Mouse (Mus musculus): Measurements from ENCODE around the gene Spc25. TPM values are rescaled to one million over a fixed set of nuclear protein-coding genes. Genes with fewer than 3 reads are reported as not detected.
A peak's percentile ranks its signal among the peaks of the same experiment; 100 is the strongest.

Gene Spc25
- polyA plus RNA-seq, 1 experiment from 2014 or later, result 241 TPM

- no peaks in the 10 kb centered on the region for H3K4me1 ChIP-seq (ENCODE audit: control insufficient read depth, insufficient read depth, low read length)
- DNase-seq (ENCODE audit: low spot score) (no peak), ATAC-seq (replicated peaks; ENCODE audit: insufficient number of reproducible peaks, low FRiP score, low TSS enrichment, low read depth) (no peak)
- no peak overlapping the region for H3K9ac ChIP-seq (replicated peaks; ENCODE audit: low read length)
- WGBS, result 88% methylated on average over 3 of the region's 3 CpGs
- no peaks in the 10 kb centered on the region for H3K36me3 ChIP-seq (replicated peaks; ENCODE audit: control insufficient read depth, insufficient read depth, low read depth, low read length)
- no peak overlapping the region for H3K27ac ChIP-seq (replicated peaks; ENCODE audit: low read depth, low read length)
- no peak overlapping the region for H3K4me3 ChIP-seq (ENCODE audit: low read depth, low read length)
- H3K9me3 ChIP-seq (replicated peaks; ENCODE audit: control insufficient read depth, low read length), result no peaks in the 10 kb centered on the region
- H3K4me2 ChIP-seq (ENCODE audit: low read depth, low read length), result no peak overlapping the region
- H3K27me3 ChIP-seq (ENCODE audit: control insufficient read depth, insufficient read depth, low read length), result no peaks in the 10 kb centered on the region
These were observed 3.7 kb upstream of the Spc25 start for GRCm38 (mm10) chr2:69209684-69210083.

GRCm38 (mm10) chr2:69206523-69206922, 529 bp upstream of the Spc25 start:
- H3K9ac ChIP-seq (replicated peaks; ENCODE audit: low read length), result no peak overlapping the region
- peak overlapping the region; percentile 7; the same call in 1 of the 2 replicates for H3K4me2 ChIP-seq (ENCODE audit: low read depth, low read length)
- H3K36me3 ChIP-seq (replicated peaks; ENCODE audit: control insufficient read depth, insufficient read depth, low read depth, low read length), result peaks cover 3% of the 10 kb centered on the region
- no peaks in the 10 kb centered on the region for H3K9me3 ChIP-seq (replicated peaks; ENCODE audit: control insufficient read depth, low read length)
- H3K4me3 ChIP-seq (ENCODE audit: low read depth, low read length), result no peak overlapping the region
- H3K27ac ChIP-seq (replicated peaks; ENCODE audit: low read depth, low read length), result no peak overlapping the region
- WGBS, result 26% methylated on average over 7 of the region's 7 CpGs
- no peaks in the 10 kb centered on the region for H3K27me3 ChIP-seq (ENCODE audit: control insufficient read depth, insufficient read depth, low read length)
- DNase-seq (ENCODE audit: low spot score) (peak; percentile 8), ATAC-seq (replicated peaks; ENCODE audit: insufficient number of reproducible peaks, low FRiP score, low TSS enrichment, low read depth) (no peak)
- H3K4me1 ChIP-seq (ENCODE audit: control insufficient read depth, insufficient read depth, low read length), result no peaks in the 10 kb centered on the region

DNA sequence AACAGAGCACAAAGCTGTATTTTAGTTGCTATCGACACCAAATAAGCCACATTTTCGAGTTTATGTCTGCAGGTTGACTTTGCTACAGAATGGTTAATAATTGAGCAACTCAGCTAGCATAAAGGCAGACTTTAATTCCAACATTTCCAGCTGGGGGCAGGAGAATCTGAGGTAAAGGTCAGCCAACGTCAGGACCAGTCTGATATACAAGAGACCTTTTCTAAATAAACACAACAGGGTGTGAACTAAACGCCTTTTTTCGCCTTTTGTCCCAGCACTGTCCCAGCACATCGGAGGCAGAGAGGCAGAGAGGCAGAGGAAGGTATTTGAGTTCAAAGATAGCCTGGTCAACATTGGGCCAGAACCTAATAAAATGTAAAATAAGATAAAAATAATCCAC, 809 bp downstream of the Spc25 start:
- H3K4me3 ChIP-seq (ENCODE audit: low read depth, low read length), result peak overlapping the region; percentile 77
- H3K4me2 ChIP-seq (ENCODE audit: low read depth, low read length), result peak overlapping the region; percentile 32
- peak overlapping the region; percentile 86 for H3K9ac ChIP-seq (replicated peaks; ENCODE audit: low read length)
- 26% methylated on average over 6 of the region's 6 CpGs for WGBS
- H3K27ac ChIP-seq (replicated peaks; ENCODE audit: low read depth, low read length), result no peak overlapping the region
- ATAC-seq (replicated peaks; ENCODE audit: insufficient number of reproducible peaks, low FRiP score, low TSS enrichment, low read depth) (no peak), DNase-seq (ENCODE audit: low spot score) (no peak)
- no peaks in the 10 kb centered on the region for H3K27me3 ChIP-seq (ENCODE audit: control insufficient read depth, insufficient read depth, low read length)
- no peaks in the 10 kb centered on the region for H3K4me1 ChIP-seq (ENCODE audit: control insufficient read depth, insufficient read depth, low read length)
- no peaks in the 10 kb centered on the region for H3K9me3 ChIP-seq (replicated peaks; ENCODE audit: control insufficient read depth, low read length)
- peaks cover 4% of the 10 kb centered on the region for H3K36me3 ChIP-seq (replicated peaks; ENCODE audit: control insufficient read depth, insufficient read depth, low read depth, low read length)

GRCm38 (mm10) chr2:69193555-69193954, 12.4 kb downstream of the Spc25 start:
- no peak for ATAC-seq (replicated peaks; ENCODE audit: insufficient number of reproducible peaks, low FRiP score, low TSS enrichment, low read depth)
- Histone ChIP-seq H3K27me3 (ENCODE audit: control insufficient read depth, insufficient read depth, low read length) (no peaks in the 10 kb centered on the region), H3K9me3 (replicated peaks; ENCODE audit: control insufficient read depth, low read length) (no peaks in the 10 kb centered on the region), H3K27ac (replicated peaks; ENCODE audit: low read depth, low read length) (no peak overlapping the region), H3K4me3 (ENCODE audit: low read depth, low read length) (no peak overlapping the region), H3K9ac (replicated peaks; ENCODE audit: low read length) (no peak overlapping the region), H3K4me1 (ENCODE audit: control insufficient read depth, insufficient read depth, low read length) (no peaks in the 10 kb centered on the region), H3K4me2 (ENCODE audit: low read depth, low read length) (no peak overlapping the region), H3K36me3 (replicated peaks; ENCODE audit: control insufficient read depth, insufficient read depth, low read depth, low read length) (peaks cover 4% of the 10 kb centered on the region)
- no peak for DNase-seq (ENCODE audit: low spot score)
- WGBS, result 91% methylated on average over 5 of the region's 5 CpGs

DNA sequence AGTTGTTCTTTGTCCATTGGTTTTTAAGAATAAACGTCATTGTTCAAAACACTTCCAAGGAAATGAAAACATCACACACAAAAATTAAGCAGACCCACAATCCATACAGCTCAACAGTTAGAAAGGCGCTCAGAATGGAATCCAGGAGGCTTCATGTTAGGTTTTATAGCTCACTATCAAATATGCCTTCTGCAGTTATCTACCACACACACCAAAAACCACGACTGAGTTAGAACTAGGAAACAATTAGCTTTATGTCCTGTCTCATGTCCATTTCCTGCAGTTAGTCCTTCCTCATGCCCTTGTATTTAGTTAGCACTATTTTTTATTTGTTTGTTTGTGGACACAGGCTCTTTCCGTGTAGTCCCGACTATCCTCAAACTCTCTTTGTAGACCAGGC, 14.9 kb downstream of the Spc25 start:
- no peak for ATAC-seq (replicated peaks; ENCODE audit: insufficient number of reproducible peaks, low FRiP score, low TSS enrichment, low read depth)
- Histone ChIP-seq H3K36me3 (replicated peaks; ENCODE audit: control insufficient read depth, insufficient read depth, low read depth, low read length) (peaks cover 3% of the 10 kb centered on the region; the same call in 1 of the 2 replicates), H3K9me3 (replicated peaks; ENCODE audit: control insufficient read depth, low read length) (no peaks in the 10 kb centered on the region), H3K9ac (replicated peaks; ENCODE audit: low read length) (no peak overlapping the region), H3K4me2 (ENCODE audit: low read depth, low read length) (no peak overlapping the region), H3K4me1 (ENCODE audit: control insufficient read depth, insufficient read depth, low read length) (no peaks in the 10 kb centered on the region), H3K27ac (replicated peaks; ENCODE audit: low read depth, low read length) (no peak overlapping the region), H3K4me3 (ENCODE audit: low read depth, low read length) (no peak overlapping the region), H3K27me3 (ENCODE audit: control insufficient read depth, insufficient read depth, low read length) (no peaks in the 10 kb centered on the region)
- WGBS, result 87% methylated on average over 5 of the region's 5 CpGs
- DNase-seq (ENCODE audit: low spot score), result no peak

- no peak for ATAC-seq (replicated peaks; ENCODE audit: insufficient number of reproducible peaks, low FRiP score, low TSS enrichment, low read depth)
- Histone ChIP-seq H3K9ac (replicated peaks; ENCODE audit: low read length) (no peak overlapping the region), H3K27ac (replicated peaks; ENCODE audit: low read depth, low read length) (no peak overlapping the region), H3K27me3 (ENCODE audit: control insufficient read depth, insufficient read depth, low read length) (no peaks in the 10 kb centered on the region), H3K4me1 (ENCODE audit: control insufficient read depth, insufficient read depth, low read length) (no peaks in the 10 kb centered on the region), H3K36me3 (replicated peaks; ENCODE audit: control insufficient read depth, insufficient read depth, low read depth, low read length) (peaks cover 3% of the 10 kb centered on the region; the same call in 1 of the 2 replicates), H3K9me3 (replicated peaks; ENCODE audit: control insufficient read depth, low read length) (no peaks in the 10 kb centered on the region), H3K4me2 (ENCODE audit: low read depth, low read length) (no peak overlapping the region), H3K4me3 (ENCODE audit: low read depth, low read length) (no peak overlapping the region)
- 86% methylated on average over 4 of the region's 4 CpGs for WGBS
- no peak for DNase-seq (ENCODE audit: low spot score)
These were observed 16.8 kb downstream of the Spc25 start for GRCm38 (mm10) chr2:69189222-69189621.

- H3K36me3 ChIP-seq (replicated peaks; ENCODE audit: control insufficient read depth, insufficient read depth, low read depth, low read length), result peaks cover 2% of the 10 kb centered on the region; the same call in 1 of the 2 replicates
- H3K4me1 ChIP-seq (ENCODE audit: control insufficient read depth, insufficient read depth, low read length), result no peaks in the 10 kb centered on the region
- no peaks in the 10 kb centered on the region for H3K9me3 ChIP-seq (replicated peaks; ENCODE audit: control insufficient read depth, low read length)
- DNase-seq (ENCODE audit: low spot score), result no peak
- H3K9ac ChIP-seq (replicated peaks; ENCODE audit: low read length), result no peak overlapping the region
- no peak overlapping the region for H3K4me3 ChIP-seq (ENCODE audit: low read depth, low read length)
- no peaks in the 10 kb centered on the region for H3K27me3 ChIP-seq (ENCODE audit: control insufficient read depth, insufficient read depth, low read length)
- H3K4me2 ChIP-seq (ENCODE audit: low read depth, low read length), result no peak overlapping the region
- no peak for ATAC-seq (replicated peaks; ENCODE audit: insufficient number of reproducible peaks, low FRiP score, low TSS enrichment, low read depth)
- WGBS, result 94% methylated on average over 6 of the region's 6 CpGs
- H3K27ac ChIP-seq (replicated peaks; ENCODE audit: low read depth, low read length), result no peak overlapping the region
These were observed 17.3 kb downstream of the Spc25 start for GRCm38 (mm10) chr2:69188732-69189131.

GRCm38 (mm10) chr2:69187990-69188389, 18.0 kb downstream of the Spc25 start:
- H3K4me3 ChIP-seq (ENCODE audit: low read depth, low read length), result no peak overlapping the region
- DNase-seq (ENCODE audit: low spot score) (no peak), ATAC-seq (replicated peaks; ENCODE audit: insufficient number of reproducible peaks, low FRiP score, low TSS enrichment, low read depth) (no peak)
- 90% methylated on average over 2 of the region's 2 CpGs for WGBS
- no peaks in the 10 kb centered on the region for H3K9me3 ChIP-seq (replicated peaks; ENCODE audit: control insufficient read depth, low read length)
- H3K4me1 ChIP-seq (ENCODE audit: control insufficient read depth, insufficient read depth, low read length), result no peaks in the 10 kb centered on the region
- H3K9ac ChIP-seq (replicated peaks; ENCODE audit: low read length), result no peak overlapping the region
- no peak overlapping the region for H3K27ac ChIP-seq (replicated peaks; ENCODE audit: low read depth, low read length)
- H3K36me3 ChIP-seq (replicated peaks; ENCODE audit: control insufficient read depth, insufficient read depth, low read depth, low read length), result no peaks in the 10 kb centered on the region
- H3K4me2 ChIP-seq (ENCODE audit: low read depth, low read length), result no peak overlapping the region
- no peaks in the 10 kb centered on the region for H3K27me3 ChIP-seq (ENCODE audit: control insufficient read depth, insufficient read depth, low read length)

Data from embryonic facial prominence, embryonic 11.5 days (tissue).